Mouse (Mus musculus): ENCODE measurements around the gene Slc41a2. TPM values are rescaled to one million over a fixed set of nuclear protein-coding genes. Genes with fewer than 3 reads are reported as not detected.
A peak's percentile ranks its signal among the peaks of the same experiment; 100 is the strongest.

The Slc41a2 gene
- total and polyA plus RNA-seq, 3 experiments, result 0.92 to 2.4 (median 1.5) TPM

DNA sequence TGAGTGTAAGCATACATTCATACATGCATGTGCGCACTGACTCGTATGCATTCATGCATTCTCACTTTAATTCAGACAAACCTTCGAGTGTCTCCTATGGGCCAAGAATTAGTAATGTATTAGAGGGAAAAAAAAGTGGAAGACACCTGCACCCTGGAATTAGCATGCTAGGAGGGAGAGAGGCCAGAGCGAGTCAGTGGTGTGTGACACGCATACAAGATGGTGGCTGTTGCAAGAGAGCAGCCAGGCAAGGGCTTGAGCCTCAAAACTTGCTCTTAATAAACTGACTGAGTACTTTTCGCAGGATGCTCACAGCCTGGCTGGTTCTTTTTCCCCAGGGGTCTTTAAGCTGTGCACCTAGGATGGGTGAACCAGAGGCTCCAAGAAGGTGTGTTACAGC, 152.6 kb downstream of the Slc41a2 start:
- Histone ChIP-seq H3K9ac (ENCODE audit: low read depth, low read length) (no peak overlapping the region), H3K4me3 (no peak overlapping the region), H3K27me3 (ENCODE audit: control insufficient read depth, insufficient read depth, low read length) (no peaks in the 10 kb centered on the region), H3K36me3 (ENCODE audit: control insufficient read depth, insufficient read depth, low read length) (no peaks in the 10 kb centered on the region), H3K79me2 (replicated peaks; ENCODE audit: control insufficient read depth, insufficient read depth, low read length) (no peaks in the 10 kb centered on the region), H3K27ac (no peak overlapping the region), H3K4me1 (ENCODE audit: control insufficient read depth, insufficient read depth, low read length) (peaks cover 12% of the 10 kb centered on the region)
- DNase-seq, result no peak
- 97% methylated on average over 6 of the region's 6 CpGs for WGBS
- intact Hi-C loops (cut with DNase I), result no loop called here
- TF ChIP-seq EP300 (IDR thresholded peaks at IDR 0.05; ENCODE audit: insufficient read depth, low read depth, low read length), result no peak

GRCm38 (mm10) chr10:83184480-83185069, 153.1 kb downstream of the Slc41a2 start:
- no peak for TF ChIP-seq CTCF (IDR thresholded peaks at IDR 0.05)
- TF ChIP-seq POLR2A (IDR thresholded peaks at IDR 0.05; ENCODE audit: insufficient read depth, low read depth, low read length), result no peak
- TF ChIP-seq EP300 (IDR thresholded peaks at IDR 0.05; ENCODE audit: insufficient read depth, low read depth, low read length), result no peak
- DNase-seq, result peak; percentile 37 to 42
- H3K4me3 ChIP-seq, result no peak overlapping the region
- whole genome bisulfite sequencing, result 38% methylated on average over 7 of the region's 7 CpGs
- H3K36me3 ChIP-seq (ENCODE audit: control insufficient read depth, insufficient read depth, low read length), result no peaks in the 10 kb centered on the region
- H3K27ac ChIP-seq, result no peak overlapping the region
- no peaks in the 10 kb centered on the region for H3K27me3 ChIP-seq (ENCODE audit: control insufficient read depth, insufficient read depth, low read length)
- H3K9ac ChIP-seq (ENCODE audit: low read depth, low read length), result no peak overlapping the region
- H3K4me1 ChIP-seq (ENCODE audit: control insufficient read depth, insufficient read depth, low read length), result peaks cover 12% of the 10 kb centered on the region
- intact Hi-C loops (cut with DNase I), result loop anchor here (5.0 kb wide), 2 partner anchors 197 to 277 kb away; partner anchors contain the start of gene Chst11
- no peaks in the 10 kb centered on the region for H3K79me2 ChIP-seq (replicated peaks; ENCODE audit: control insufficient read depth, insufficient read depth, low read length)

DNA sequence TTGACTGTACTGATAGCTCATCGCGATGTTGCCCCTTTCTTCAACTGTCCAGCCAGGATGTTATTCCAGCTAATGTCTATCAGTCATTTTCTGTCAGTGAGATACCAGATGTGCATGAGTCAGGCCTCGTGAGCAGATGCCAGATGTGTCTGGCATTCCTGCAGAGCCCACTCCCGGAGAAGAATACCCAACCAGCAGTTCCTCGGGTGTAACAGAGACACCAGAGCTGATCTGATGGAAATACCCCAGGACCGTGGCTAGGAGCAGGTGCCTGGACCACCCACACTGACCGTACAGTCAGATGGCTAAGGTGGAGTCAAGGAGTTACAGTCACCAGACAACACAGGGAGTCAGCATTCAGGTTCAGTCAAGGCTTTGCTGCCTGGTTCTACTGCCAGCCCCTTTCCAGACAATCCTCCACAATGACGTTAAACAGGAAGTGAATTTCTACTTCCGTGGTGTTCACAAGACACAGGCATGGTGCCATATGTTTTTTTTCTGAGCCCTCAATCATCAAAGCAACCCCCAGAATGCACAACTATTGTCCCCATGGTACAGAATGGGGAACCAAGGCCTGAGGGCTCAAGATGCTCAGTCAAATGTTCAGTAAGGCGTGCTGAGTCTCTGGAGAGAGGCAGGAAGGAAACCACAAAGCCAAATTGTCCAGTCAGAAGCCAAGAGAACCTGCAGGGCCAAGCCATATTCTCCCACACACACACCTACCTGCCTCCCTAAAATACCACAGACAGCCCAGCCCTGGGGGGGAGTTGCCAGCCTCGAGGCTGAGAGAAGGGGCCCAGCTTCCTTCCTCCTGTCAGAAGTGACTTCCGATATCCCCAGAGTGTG, 153.8 kb downstream of the Slc41a2 start:
- intact Hi-C loops (cut with DNase I), result loop anchor here (5.0 kb wide), 2 partner anchors 197 to 277 kb away; partner anchors contain the start of gene Chst11
- peaks cover 13% of the 10 kb centered on the region for H3K4me1 ChIP-seq (ENCODE audit: control insufficient read depth, insufficient read depth, low read length)
- no peak overlapping the region for H3K9ac ChIP-seq (ENCODE audit: low read depth, low read length)
- 38% methylated on average over 12 of the region's 12 CpGs for WGBS
- no peak overlapping the region for H3K4me3 ChIP-seq
- no peaks in the 10 kb centered on the region for H3K79me2 ChIP-seq (replicated peaks; ENCODE audit: control insufficient read depth, insufficient read depth, low read length)
- no peak overlapping the region for H3K27ac ChIP-seq
- H3K27me3 ChIP-seq (ENCODE audit: control insufficient read depth, insufficient read depth, low read length), result no peaks in the 10 kb centered on the region
- no peak for DNase-seq
- no peak for TF ChIP-seq POLR2A (IDR thresholded peaks at IDR 0.05; ENCODE audit: insufficient read depth, low read depth, low read length)
- 0 out of 2 replicates have a peak, but pooled peaks have one; percentile 14 for TF ChIP-seq EP300 (IDR thresholded peaks at IDR 0.05; ENCODE audit: insufficient read depth, low read depth, low read length)
- H3K36me3 ChIP-seq (ENCODE audit: control insufficient read depth, insufficient read depth, low read length), result no peaks in the 10 kb centered on the region

GRCm38 (mm10) chr10:83182573-83182960, 155.1 kb downstream of the Slc41a2 start:
- H3K79me2 ChIP-seq (replicated peaks; ENCODE audit: control insufficient read depth, insufficient read depth, low read length), result no peaks in the 10 kb centered on the region
- intact Hi-C loops (cut with DNase I), result loop anchor here (5.0 kb wide), 2 partner anchors 195 to 275 kb away; partner anchors contain the start of gene Chst11
- H3K4me3 ChIP-seq, result no peak overlapping the region
- WGBS, result 57% methylated on average over 8 of the region's 8 CpGs
- peaks cover 18% of the 10 kb centered on the region for H3K4me1 ChIP-seq (ENCODE audit: control insufficient read depth, insufficient read depth, low read length)
- no peaks in the 10 kb centered on the region for H3K36me3 ChIP-seq (ENCODE audit: control insufficient read depth, insufficient read depth, low read length)
- no peak overlapping the region for H3K9ac ChIP-seq (ENCODE audit: low read depth, low read length)
- DNase-seq, result peak; percentile 36 to 42
- TF ChIP-seq POLR2A (IDR thresholded peaks at IDR 0.05; ENCODE audit: insufficient read depth, low read depth, low read length) (no peak), CTCF (IDR thresholded peaks at IDR 0.05) (peak; percentile 70)
- H3K27ac ChIP-seq, result no peak overlapping the region
- no peaks in the 10 kb centered on the region for H3K27me3 ChIP-seq (ENCODE audit: control insufficient read depth, insufficient read depth, low read length)

GRCm38 (mm10) chr10:83181831-83182572, 155.7 kb downstream of the Slc41a2 start:
- H3K27me3 ChIP-seq (ENCODE audit: control insufficient read depth, insufficient read depth, low read length), result no peaks in the 10 kb centered on the region
- no peak overlapping the region for H3K27ac ChIP-seq
- no peak overlapping the region for H3K4me3 ChIP-seq
- 89% methylated on average over 15 of the region's 15 CpGs for WGBS
- no peaks in the 10 kb centered on the region for H3K36me3 ChIP-seq (ENCODE audit: control insufficient read depth, insufficient read depth, low read length)
- DNase-seq, result no peak
- H3K4me1 ChIP-seq (ENCODE audit: control insufficient read depth, insufficient read depth, low read length), result peaks cover 18% of the 10 kb centered on the region
- intact Hi-C loops (cut with DNase I), result loop anchor here (5.0 kb wide), 2 partner anchors 195 to 275 kb away; partner anchors contain the start of gene Chst11
- TF ChIP-seq EP300 (IDR thresholded peaks at IDR 0.05; ENCODE audit: insufficient read depth, low read depth, low read length) (no peak), CTCF (IDR thresholded peaks at IDR 0.05) (no peak), POLR2A (IDR thresholded peaks at IDR 0.05; ENCODE audit: insufficient read depth, low read depth, low read length) (no peak)
- H3K9ac ChIP-seq (ENCODE audit: low read depth, low read length), result no peak overlapping the region
- H3K79me2 ChIP-seq (replicated peaks; ENCODE audit: control insufficient read depth, insufficient read depth, low read length), result no peaks in the 10 kb centered on the region

Other genes with a start within 250 kb of the Slc41a2 start
- gene D10Wsu102e, start 22.3 kb upstream of the Slc41a2 start, total RNA-seq (2021), result under 1 TPM; 0.45 to 0.57 TPM
- gene D10Wsu102e, start 22.3 kb upstream of the Slc41a2 start, polyA plus RNA-seq (2012; rRNA removed), result 0.14 and 0.26 TPM in 2 replicates
- 10 to 100 TPM in 1 of 2 experiments, 1 to 10 TPM in 1; 9.9 to 12.3 TPM for gene Aldh1l2, start 196.3 kb upstream of the Slc41a2 start, total RNA-seq (2021)
- gene Aldh1l2, start 196.3 kb upstream of the Slc41a2 start, polyA plus RNA-seq (2012; rRNA removed), result 4.2 and 11.9 TPM in 2 replicates
- gene Washc4, start 205.9 kb upstream of the Slc41a2 start, total RNA-seq (2021), result 10 to 100 TPM; 11.4 to 13.8 TPM
- 1.8 and 3.9 TPM in 2 replicates for gene Washc4, start 205.9 kb upstream of the Slc41a2 start, polyA plus RNA-seq (2012; rRNA removed)

All from heart, adult 2 months (tissue).